Mouse (Mus musculus): ENCODE results near the gene Camk2g. TPM values are rescaled to one million over a fixed set of nuclear protein-coding genes. Genes with fewer than 3 reads are reported as not detected.

The Camk2g gene
- polyA plus RNA-seq, 1 experiment: 16.4 TPM

DNA sequence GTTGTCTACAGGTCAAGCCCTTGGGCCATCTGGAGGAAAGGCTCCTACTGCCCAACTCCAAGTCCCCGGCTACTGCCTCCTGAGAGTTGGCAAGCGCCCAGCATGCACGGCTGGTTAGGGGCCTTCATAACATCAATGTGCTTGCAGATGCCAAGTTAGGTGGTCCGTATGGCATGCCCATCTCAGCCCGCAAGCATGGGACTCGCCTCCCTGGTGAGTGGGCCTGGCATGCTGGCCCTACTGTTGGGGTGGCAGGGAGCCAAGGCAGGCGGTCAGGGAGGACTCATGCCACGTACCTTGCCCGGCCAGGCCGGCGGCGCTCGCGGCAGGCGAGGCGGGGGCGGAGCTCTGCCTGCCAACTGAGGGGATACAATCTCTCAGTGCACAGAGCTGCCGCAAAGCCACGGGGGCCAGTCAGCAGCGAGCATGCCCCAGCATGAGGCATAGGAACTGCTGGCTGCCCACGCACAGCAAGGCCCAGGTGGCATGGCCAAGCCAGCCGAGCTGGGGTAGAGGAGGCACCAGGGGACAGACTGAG is 36.4 kb downstream of the Camk2g start:
- TF ChIP-seq POLR2A (IDR thresholded peaks at IDR 0.05; ENCODE audit: control insufficient read depth, low read depth, low read length) (no peak), CTCF (IDR thresholded peaks at IDR 0.05; ENCODE audit: control insufficient read depth, insufficient read depth, insufficient replicate concordance, low read depth, low read length) (no peak)
- H3K27ac ChIP-seq (ENCODE audit: control insufficient read depth, insufficient read depth, low read depth, low read length): no peak overlapping the region
- H3K36me3 ChIP-seq (ENCODE audit: control insufficient read depth, insufficient read depth, low read length): peaks cover 2% of the 10 kb centered on the region
- H3K4me1 ChIP-seq (ENCODE audit: control insufficient read depth, insufficient read depth, low read length): no peaks in the 10 kb centered on the region
- H3K4me3 ChIP-seq (ENCODE audit: control insufficient read depth, low read depth, low read length): no peak overlapping the region
- no peaks in the 10 kb centered on the region for H3K27me3 ChIP-seq (ENCODE audit: control insufficient read depth, insufficient read depth, low read length)

DNA sequence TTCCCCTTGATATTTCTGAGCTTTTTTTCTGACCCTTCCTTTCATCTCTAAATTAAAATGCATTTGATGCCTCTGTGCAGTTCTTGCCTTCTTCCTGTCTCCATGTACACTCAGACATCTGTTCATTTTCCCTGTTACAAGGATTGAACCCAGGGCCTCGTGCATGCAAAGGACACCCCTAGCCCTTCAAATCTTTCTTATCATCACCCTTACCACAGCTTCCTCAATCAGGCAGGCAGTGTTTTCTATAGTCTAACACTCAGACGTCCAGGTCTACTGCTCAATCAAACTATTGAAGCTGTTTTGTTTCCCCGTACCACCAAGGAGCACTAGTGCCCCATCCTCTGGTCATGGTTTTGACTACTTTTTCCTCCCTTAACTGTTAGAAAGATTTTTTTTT is 40.1 kb downstream of the Camk2g start:
- Histone ChIP-seq H3K27ac (ENCODE audit: control insufficient read depth, insufficient read depth, low read depth, low read length) (no peak overlapping the region), H3K36me3 (ENCODE audit: control insufficient read depth, insufficient read depth, low read length) (no peaks in the 10 kb centered on the region; the same call in none of the 2 replicates)
- no peak for TF ChIP-seq POLR2A (IDR thresholded peaks at IDR 0.05; ENCODE audit: control insufficient read depth, low read depth, low read length)
- TF ChIP-seq CTCF (IDR thresholded peaks at IDR 0.05; ENCODE audit: control insufficient read depth, insufficient read depth, insufficient replicate concordance, low read depth, low read length): no peak

DNA sequence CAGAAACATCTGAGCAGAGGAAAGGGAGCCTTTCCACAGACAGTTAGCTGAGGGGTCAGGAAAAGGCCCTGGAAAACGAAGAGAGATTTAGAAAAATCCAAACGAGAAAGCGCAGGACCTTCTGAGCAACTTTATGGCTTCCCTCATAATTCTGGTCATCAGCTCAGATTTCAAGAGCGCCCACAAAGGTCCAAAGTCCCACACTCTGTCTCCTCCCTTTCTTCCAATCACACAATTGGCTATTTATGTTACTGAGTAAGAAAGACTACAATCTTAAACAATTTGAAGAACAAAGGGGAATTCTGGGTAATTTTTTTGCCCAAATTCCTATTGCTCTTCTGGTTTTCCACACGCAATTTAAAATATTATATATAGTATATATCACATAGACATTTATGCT is 43.4 kb downstream of the Camk2g start:
- H3K27me3 ChIP-seq (ENCODE audit: control insufficient read depth, insufficient read depth, low read length): no peaks in the 10 kb centered on the region
- H3K36me3 ChIP-seq (ENCODE audit: control insufficient read depth, insufficient read depth, low read length): no peaks in the 10 kb centered on the region
- no peak overlapping the region for H3K4me3 ChIP-seq (ENCODE audit: control insufficient read depth, low read depth, low read length)
- TF ChIP-seq CTCF (IDR thresholded peaks at IDR 0.05; ENCODE audit: control insufficient read depth, insufficient read depth, insufficient replicate concordance, low read depth, low read length): no peak
- no peak for TF ChIP-seq POLR2A (IDR thresholded peaks at IDR 0.05; ENCODE audit: control insufficient read depth, low read depth, low read length)
- H3K4me1 ChIP-seq (ENCODE audit: control insufficient read depth, insufficient read depth, low read length): no peaks in the 10 kb centered on the region
- no peak overlapping the region for H3K27ac ChIP-seq (ENCODE audit: control insufficient read depth, insufficient read depth, low read depth, low read length)

More for the DNA sequence above, 40.1 kb downstream of the Camk2g start:
- Histone ChIP-seq H3K4me1 (ENCODE audit: control insufficient read depth, insufficient read depth, low read length) (no peaks in the 10 kb centered on the region), H3K27me3 (ENCODE audit: control insufficient read depth, insufficient read depth, low read length) (no peaks in the 10 kb centered on the region), H3K4me3 (ENCODE audit: control insufficient read depth, low read depth, low read length) (no peak overlapping the region)

DNA sequence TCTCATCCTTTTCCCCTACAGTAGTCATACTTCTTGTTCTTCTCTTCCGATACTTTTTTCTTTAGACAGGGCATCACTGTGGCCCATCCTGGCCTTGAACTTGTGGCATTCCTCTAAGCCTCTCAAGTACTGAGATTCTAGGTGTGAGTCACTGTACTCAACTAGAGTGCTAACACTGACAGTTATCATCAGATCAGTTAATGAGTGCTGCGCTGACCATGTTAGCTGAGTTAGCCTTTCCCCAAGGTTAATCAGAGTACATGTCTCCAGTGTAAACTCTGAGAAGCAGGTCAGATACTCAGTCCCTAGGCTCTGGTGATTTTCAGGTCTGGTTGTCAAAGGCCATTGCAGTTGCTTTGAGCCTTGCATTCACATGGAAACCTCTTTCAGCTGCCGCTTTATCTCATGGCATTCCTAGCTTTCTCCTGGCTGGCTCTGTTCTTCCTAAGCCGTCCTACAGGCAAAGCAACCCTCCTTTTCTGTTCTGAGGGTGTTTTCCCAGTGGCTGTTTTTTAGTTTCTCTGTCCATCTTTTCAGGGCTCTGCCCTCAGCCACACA is 44.3 kb downstream of the Camk2g start:
- TF ChIP-seq CTCF (IDR thresholded peaks at IDR 0.05; ENCODE audit: control insufficient read depth, insufficient read depth, insufficient replicate concordance, low read depth, low read length): no peak
- TF ChIP-seq POLR2A (IDR thresholded peaks at IDR 0.05; ENCODE audit: control insufficient read depth, low read depth, low read length): no peak
- H3K27me3 ChIP-seq (ENCODE audit: control insufficient read depth, insufficient read depth, low read length): no peaks in the 10 kb centered on the region
- H3K4me3 ChIP-seq (ENCODE audit: control insufficient read depth, low read depth, low read length): no peak overlapping the region
- no peaks in the 10 kb centered on the region for H3K36me3 ChIP-seq (ENCODE audit: control insufficient read depth, insufficient read depth, low read length)
- H3K4me1 ChIP-seq (ENCODE audit: control insufficient read depth, insufficient read depth, low read length): no peaks in the 10 kb centered on the region
- no peak overlapping the region for H3K27ac ChIP-seq (ENCODE audit: control insufficient read depth, insufficient read depth, low read depth, low read length)

DNA sequence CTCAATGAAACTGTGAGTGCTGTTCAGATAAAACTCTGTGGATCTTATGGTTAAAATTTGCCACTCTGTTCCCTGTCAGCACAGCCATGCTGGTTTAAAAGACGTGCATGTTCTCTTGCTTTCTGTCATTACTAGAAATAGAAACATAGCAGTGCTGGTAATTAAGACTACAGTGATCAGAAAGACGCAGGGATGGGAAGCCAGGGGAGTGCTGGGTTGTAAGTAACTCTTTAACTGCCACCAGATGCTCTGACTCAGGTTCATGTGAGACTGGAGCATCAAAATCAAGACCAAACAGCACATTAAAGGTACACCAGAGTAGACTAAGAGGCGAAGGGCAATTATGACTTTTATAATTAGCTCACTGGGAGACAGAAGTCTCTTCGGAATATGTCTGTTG is 45.5 kb downstream of the Camk2g start:
- H3K36me3 ChIP-seq (ENCODE audit: control insufficient read depth, insufficient read depth, low read length): no peaks in the 10 kb centered on the region
- H3K4me3 ChIP-seq (ENCODE audit: control insufficient read depth, low read depth, low read length): no peak overlapping the region
- H3K4me1 ChIP-seq (ENCODE audit: control insufficient read depth, insufficient read depth, low read length): no peaks in the 10 kb centered on the region
- no peaks in the 10 kb centered on the region for H3K27me3 ChIP-seq (ENCODE audit: control insufficient read depth, insufficient read depth, low read length)
- H3K27ac ChIP-seq (ENCODE audit: control insufficient read depth, insufficient read depth, low read depth, low read length): no peak overlapping the region
- TF ChIP-seq CTCF (IDR thresholded peaks at IDR 0.05; ENCODE audit: control insufficient read depth, insufficient read depth, insufficient replicate concordance, low read depth, low read length) (no peak), POLR2A (IDR thresholded peaks at IDR 0.05; ENCODE audit: control insufficient read depth, low read depth, low read length) (no peak)

DNA sequence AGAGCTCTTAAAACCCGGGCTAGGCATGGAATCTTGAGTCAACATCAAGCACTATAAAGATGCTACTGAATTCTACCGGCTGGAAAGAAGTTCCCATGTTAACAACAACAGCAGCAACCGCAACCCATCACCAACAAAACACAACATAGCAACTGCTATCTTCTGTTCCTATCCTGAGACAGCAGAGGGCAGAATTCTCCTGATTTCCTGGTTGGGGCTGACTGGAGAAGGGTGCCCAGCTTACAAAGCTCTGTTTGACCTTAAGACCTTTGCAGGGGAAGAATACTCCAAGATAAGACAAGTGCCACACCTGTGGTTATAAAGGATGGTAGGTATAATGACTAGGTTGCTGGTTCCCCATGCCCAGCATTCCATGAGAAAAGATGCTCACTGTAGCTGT is 47.0 kb downstream of the Camk2g start:
- Histone ChIP-seq H3K27me3 (ENCODE audit: control insufficient read depth, insufficient read depth, low read length) (no peaks in the 10 kb centered on the region), H3K36me3 (ENCODE audit: control insufficient read depth, insufficient read depth, low read length) (no peaks in the 10 kb centered on the region), H3K4me1 (ENCODE audit: control insufficient read depth, insufficient read depth, low read length) (no peaks in the 10 kb centered on the region), H3K27ac (ENCODE audit: control insufficient read depth, insufficient read depth, low read depth, low read length) (no peak overlapping the region), H3K4me3 (ENCODE audit: control insufficient read depth, low read depth, low read length) (no peak overlapping the region)
- TF ChIP-seq CTCF (IDR thresholded peaks at IDR 0.05; ENCODE audit: control insufficient read depth, insufficient read depth, insufficient replicate concordance, low read depth, low read length) (no peak), POLR2A (IDR thresholded peaks at IDR 0.05; ENCODE audit: control insufficient read depth, low read depth, low read length) (no peak)

DNA sequence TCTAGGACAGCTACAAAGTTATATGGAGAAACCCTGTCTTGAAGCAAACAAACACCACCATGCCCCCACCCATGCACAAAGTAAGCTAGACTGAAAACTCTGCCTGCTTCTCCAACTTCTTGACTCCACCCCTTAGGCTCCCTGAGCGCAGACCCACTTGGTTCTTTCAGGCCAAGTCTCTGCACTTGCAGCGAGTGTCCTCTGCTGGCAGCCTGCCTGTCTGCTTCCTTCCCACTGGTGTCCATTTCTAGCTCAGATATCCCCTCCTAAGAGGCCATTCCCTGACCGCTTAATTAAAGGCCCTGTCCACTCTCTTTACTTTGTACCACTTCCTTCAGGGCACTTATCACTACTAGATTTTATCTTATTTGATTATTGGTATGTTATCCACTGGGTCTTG is 50.3 kb downstream of the Camk2g start:
- no peaks in the 10 kb centered on the region; the same call in 1 of the 2 replicates for H3K36me3 ChIP-seq (ENCODE audit: control insufficient read depth, insufficient read depth, low read length)

More for the DNA sequence above, 50.3 kb downstream of the Camk2g start:
- TF ChIP-seq POLR2A (IDR thresholded peaks at IDR 0.05; ENCODE audit: control insufficient read depth, low read depth, low read length) (no peak), CTCF (IDR thresholded peaks at IDR 0.05; ENCODE audit: control insufficient read depth, insufficient read depth, insufficient replicate concordance, low read depth, low read length) (no peak)
- Histone ChIP-seq H3K27me3 (ENCODE audit: control insufficient read depth, insufficient read depth, low read length) (no peaks in the 10 kb centered on the region), H3K4me1 (ENCODE audit: control insufficient read depth, insufficient read depth, low read length) (no peaks in the 10 kb centered on the region), H3K4me3 (ENCODE audit: control insufficient read depth, low read depth, low read length) (no peak overlapping the region), H3K27ac (ENCODE audit: control insufficient read depth, insufficient read depth, low read depth, low read length) (no peak overlapping the region)
